Mouse (Mus musculus) naive thymus-derived CD4-positive, alpha-beta T cell, adult 2 months (primary cell): ENCODE measurements at regions not wholly inside any gene's neighbourhood (a gene's known extent, or its start where the extent isn't known, plus 50 kb on each side); places are given as distances from the start of the nearest gene placed in this dataset.

Experiments used
- DNase-seq: peaks from one replicate; pipeline ENCODE4 v3.0.0-alpha.2; 2011; ENCODE audit warnings: low read depth

DNA sequence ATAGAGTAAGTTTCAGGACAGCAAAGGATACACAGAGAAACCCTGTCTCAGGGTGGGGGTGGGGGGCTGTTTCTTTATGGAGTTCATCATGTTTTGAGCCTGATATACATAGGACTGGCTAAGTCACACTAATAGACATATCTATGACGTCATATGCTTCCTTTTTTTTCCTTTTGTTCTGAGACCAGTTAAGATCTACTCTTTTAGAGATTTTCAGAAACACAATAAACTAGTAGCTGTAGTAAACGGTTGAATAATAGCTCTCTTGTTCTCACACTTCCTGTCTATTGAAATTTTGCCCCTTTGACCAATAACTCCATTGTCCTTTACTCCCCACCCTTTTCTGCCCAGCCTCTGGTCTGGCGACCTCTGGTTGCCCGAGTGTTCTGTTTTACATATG, 382.6 kb upstream of the Jarid2 start:
- no peak for DNase-seq

DNA sequence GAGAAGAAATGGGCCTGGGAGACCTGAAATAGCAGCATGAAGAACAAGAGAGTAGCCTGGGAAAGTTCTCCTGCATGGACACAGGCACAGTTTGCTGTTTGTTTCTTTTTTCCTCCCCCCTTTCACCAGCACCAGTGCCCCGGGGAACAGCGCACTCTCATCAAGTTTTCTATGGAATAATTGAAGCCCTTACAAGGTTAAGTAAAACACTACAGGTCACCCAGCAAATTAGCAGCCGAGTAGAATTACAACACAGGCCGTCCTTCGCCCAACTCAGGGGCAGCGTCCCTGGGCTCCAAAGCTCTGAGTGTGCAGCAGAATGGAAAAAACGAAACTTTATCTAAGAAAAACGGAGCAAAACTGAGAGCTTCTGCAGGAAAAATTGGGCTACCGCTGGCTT, 381.6 kb upstream of the Jarid2 start:
- DNase-seq: no peak

DNA sequence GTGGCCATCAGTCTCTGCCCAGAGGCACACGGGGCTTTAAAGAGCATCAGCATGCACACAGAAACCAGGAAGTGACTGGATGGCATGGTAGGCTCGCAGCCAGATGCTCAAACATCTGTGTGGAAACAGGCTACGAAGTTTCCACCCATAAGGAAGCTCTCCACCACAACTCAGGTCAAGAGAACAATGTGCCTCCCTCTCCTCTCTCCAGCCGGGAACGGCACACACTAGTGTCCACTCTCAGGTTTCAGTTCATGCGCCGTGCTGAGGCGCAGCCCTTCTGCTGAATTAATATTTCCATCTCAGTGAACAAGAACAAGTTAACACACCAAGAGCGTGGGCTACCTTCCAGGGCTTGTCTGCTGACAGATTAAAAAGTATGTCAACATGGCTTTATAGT, 375.4 kb upstream of the Jarid2 start:
- DNase-seq: no peak

DNA sequence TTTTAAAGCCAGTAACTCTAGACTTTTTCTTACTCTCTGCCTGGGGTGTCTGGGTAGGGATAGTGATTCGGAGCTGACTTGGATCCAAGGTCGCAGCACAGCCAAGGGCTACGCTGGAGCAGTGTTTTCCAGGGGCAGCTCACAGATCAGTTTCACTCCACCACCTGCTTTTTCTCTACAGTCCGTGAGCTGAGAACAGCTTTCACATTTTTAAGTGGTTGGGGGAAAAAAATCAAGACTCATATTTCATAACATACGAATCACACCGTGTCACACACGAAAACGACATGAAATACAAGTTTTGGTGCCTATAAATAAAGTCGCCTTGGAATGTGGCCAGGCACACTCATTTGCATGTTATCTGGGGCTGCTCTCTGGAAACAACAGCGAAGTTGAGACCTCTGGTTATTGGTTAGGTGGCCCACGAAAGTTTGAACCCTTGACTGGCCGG, 373.5 kb upstream of the Jarid2 start:
- no peak for DNase-seq

DNA sequence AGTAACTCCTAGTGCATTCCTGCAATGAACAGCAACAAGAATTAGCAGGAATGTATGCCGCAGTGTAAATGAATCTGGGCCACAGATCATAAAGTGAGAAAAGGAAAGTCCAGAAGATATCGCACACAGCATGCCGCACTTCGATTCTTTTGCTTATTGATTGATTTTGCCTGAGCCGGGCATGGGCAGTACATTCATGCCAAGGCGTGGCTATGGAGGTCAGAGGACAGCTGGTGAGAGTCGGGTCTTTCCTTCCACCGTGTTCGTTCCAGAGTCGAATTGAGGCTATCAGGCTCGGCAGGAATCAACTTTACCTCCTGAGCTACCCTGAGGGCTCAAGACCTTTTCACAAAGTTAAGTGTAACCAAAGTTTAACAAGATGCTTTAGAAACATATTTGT, 372.3 kb upstream of the Jarid2 start:
- no peak for DNase-seq

DNA sequence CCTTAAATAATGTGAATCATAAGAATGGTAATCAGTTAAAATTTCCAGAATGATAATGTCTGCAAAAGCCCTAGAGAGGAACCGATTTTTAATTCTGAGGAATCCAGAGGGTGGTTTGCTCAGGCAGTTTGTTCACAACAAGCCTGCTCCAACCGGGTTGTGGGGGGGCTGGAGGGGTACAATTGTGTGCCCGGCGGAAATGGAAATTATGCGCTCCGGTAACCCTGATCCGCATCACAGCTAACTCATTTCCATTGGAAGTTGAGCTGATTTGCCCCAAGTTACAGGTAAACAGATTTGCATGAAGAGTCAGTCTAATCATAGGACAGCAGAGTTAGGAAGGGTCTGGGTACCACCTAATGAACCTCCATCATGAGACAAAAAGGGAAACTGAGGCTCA, 369.9 kb upstream of the Jarid2 start:
- no peak for DNase-seq

DNA sequence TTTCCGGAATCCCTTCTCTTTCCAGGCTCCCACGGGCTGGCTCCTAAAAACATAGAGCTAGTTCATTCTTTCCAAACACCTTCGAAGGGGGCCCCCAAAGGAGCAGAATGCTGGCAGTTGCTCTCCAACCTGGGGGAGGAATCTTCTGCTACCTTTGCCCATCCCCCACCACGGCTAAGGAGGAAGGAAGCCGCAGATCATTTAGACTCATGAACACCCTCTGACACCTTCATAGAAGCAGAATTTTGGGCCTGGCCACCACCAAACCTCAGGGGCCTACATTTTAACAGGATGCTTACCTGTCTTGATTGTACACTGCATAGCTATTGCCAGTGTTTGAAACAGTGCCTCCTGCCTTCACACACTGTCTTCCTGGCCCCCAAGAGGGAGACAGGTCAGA, 369.3 kb upstream of the Jarid2 start:
- peak; percentile 45 for DNase-seq

DNA sequence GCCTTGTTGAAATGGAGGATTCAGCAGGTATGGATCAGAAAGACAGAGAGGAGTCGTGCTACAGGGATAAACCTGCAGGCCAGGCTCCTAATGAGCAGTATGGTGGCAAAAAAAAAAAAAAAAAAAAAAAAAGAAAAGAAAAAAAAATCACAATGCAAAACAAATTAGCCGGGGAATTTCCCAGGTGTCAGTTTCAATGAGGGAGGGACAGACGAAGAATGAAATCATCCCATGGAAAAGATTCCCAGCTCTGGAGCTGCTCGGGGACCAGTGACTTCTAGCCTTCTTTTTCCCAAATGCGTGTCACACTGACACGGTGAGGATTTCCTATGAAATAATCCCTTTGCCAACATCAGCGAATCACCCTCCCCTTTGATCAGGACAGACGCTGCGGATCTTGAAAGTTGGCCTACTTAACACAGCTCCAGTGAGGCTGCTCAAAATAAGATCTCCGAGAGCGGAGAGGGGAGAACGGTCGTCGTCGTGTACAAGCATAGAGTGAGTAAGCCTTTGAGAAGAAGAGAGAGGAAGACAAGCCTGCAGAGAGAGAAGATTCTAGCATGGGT, 368.5 kb upstream of the Jarid2 start:
- no peak for DNase-seq

DNA sequence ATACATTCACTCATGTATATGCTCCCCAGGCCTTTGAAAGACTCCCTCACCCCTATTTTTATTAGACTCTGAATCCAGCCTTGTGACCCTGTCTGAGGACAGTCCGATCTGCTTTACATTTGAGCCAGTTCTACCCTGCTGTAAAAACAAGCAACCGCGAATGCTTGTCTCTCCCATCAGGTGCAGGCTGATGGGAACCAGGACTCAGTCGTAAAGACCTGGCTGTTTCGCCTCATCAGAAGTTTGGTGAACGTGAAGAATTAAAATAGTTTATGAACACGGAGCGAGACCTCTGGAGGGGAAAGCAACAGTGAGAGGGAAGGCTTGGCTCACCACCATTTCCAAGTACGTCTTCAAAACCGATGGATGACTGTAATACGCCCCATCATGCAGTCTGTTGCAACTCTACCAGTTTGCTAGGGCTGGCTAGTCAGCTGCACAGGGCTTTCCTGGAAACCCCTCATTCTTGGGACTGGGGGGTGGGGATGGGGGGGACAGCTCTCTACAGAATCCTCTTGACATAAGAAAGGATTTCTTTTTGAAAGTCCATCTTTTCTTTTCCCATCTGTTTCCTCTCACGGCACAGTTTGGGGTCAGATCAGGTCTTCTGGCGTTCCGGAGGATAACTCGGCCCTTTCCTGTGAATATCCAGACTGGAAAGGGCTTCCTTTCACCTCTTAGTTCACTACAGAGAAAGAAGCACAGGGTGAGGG, 366.8 kb upstream of the Jarid2 start:
- DNase-seq: no peak

DNA sequence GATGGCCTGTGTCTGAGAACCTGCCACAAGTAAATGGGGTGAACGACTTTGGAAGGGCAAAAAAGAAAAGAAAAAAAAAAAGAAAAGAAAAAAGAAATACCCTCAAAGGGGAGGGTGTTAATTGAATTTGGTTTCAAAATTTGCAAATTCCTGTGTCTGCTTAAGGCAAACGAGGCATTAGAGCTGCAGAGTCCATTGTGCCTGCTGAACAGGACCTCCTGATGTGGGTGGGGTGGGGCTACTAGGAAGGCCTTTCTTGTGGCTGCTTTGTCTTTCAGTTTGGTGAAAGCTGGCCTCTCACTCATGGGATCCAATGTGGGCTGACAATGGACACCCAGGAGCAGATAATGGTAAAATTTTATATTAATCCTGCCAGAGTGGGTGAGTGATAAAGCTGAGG, 366.3 kb upstream of the Jarid2 start:
- no peak for DNase-seq

DNA sequence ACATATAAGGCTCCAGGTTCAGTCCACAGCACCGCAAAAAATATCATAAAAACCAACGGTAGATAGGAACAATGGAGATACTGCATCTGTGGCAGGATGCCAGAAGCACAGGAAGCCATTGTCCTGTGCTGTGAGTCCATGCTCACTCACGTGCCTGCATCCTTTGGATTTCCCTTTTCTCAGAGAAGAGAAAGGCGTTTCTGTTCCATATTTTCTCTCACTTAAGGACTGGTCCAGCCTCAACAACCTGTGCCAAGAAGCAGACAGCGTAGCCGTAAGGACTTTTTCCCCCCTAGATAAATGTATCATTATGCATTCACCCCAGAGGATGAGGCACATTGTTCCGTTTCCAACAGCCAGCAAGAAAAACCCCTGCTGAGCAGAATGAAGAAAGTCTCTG, 360.0 kb upstream of the Jarid2 start:
- no peak for DNase-seq

DNA sequence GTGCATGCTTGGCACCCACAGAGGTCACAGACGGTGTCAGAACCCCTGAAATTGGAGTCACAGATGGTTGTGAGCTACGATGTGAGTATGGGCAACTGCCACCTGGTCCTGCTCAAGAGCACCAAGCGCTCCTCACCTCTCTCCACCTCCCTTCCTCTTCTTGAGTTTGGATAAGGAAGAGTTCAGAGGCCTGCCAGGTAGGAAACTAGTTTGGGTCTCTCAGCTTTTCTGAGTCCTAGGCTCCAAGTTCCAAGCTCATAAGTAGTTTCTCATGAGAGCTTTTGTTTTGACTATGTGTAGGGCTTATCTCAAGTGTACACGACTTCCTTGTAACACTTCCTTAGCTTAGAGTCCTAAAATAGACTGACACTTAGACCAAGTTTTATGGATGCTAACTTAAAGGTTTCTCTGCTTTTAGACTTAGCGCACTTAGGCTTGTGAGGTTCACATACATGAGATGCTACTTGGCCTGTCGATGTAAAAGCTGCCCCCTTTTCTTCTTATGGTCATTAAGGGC, 356.9 kb upstream of the Jarid2 start:
- DNase-seq: no peak

DNA sequence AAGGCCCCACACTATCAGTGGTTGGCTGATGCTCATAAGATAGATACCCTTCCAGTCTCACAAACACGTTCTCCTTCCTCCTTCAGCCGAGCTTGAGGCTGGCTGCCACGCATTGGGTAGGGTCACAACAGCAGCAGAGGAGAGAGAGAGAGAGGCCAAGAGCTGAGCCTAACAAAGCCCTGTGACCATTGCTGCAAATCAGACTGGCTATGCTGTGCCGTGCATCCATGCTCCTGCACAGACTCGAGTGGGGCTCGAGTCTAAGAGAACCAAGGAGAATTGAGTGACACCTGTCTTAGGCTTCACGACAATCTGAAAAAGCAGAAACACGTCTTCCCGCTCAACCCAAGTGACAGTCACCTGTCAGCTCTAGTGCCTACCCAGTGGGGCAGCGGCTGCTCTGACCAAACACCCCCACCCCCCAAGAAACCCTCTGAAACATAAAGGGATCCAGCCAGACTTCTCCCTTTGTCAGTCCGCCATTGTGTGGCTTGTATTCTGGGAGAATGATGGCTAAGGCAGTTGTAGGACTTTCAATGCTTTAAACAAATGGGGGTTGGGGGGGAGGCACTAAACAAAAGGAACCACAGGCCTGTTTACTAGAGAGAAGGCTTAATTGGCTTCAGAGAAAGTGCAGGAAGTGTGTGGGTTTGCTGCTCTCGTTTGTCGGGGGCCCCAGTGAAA, 353.7 kb upstream of the Jarid2 start:
- peak; percentile 42 for DNase-seq

DNA sequence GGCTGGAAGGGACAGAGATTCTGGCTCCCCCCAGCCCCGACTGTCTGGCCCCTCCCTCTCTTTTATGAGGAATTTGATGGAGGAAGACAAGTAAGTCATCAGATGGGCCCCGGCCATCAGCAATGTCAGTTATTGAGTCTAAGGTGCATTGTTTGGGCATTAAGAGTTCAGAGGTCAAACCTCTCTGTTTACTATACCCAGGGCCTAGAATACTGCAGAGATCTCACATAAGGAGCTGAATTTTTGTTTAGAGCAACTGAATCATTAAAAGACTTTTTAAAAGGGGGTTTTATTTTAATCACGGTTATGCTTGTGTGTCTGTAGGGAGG, 353.1 kb upstream of the Jarid2 start:
- DNase-seq: no peak

DNA sequence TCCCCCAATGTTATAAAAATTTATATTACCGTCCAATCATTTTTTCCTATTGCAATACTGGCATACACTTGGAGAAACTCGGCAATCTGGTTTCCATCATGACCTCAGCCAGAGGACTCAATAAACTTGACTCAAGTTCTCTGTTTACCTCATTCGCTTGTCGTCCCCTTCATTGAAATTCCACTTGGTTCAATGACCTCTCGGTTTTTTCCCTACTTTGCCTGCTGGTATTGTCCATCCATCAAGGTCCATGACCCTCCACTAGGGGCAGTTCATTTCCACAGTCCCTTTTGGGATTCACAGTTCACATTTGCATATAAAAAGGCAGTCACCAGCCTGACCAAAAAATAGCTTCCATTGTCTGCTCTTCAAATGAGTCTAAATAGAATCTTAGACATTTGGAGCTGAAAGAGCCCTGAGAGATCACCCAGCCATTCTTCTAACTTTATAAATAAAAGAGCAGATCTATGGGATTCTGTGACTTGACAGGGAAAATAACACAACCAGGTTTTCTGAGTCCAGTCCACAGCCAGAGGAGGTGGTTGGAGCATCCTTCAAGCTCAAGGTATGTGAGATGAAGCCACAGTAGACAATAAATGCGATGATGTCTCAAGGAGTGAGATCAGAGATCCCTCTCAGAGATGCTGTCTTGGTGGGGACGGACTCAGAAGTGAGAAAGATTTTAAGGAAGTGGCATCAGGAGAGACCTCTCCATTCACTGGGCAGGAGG, 347.4 kb upstream of the Jarid2 start:
- no peak for DNase-seq

DNA sequence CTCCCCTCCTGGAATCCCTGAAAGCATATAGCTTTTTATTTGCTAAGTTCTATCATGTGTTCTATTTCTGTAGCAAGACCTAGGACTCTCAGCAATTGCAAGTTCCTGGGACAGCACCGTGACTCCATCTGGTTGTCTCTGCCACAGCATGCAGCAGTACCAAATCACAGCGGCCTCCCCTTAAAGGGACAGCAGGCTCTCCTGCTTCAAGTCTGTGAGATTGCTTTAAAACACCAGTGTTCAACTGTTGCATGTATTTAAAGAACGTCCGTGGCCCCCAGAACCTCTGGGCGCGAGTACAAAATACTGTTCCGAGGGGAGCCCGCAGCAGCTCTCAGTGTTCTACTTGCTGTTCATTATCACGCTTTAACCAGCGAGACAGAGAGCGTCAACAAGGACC, 346.0 kb upstream of the Jarid2 start:
- no peak for DNase-seq

DNA sequence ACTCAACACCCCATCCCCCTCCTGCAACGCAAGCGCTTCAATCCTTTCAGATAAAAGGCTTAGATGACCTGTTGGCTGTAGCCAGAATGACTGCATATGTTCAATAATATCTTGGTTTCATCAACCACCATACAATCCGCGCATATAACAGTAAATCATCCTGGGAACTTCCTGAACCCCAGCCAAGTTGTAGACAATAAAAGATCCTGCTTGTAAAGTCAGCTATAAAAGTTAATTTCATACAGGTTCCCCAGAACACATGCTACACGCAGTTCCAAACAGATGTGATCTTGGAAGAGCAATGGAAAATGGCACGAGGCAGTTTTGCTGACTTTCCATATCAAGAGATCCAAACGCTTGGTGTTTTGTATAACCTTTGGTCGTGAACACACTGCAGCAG, 342.5 kb upstream of the Jarid2 start:
- DNase-seq: no peak

DNA sequence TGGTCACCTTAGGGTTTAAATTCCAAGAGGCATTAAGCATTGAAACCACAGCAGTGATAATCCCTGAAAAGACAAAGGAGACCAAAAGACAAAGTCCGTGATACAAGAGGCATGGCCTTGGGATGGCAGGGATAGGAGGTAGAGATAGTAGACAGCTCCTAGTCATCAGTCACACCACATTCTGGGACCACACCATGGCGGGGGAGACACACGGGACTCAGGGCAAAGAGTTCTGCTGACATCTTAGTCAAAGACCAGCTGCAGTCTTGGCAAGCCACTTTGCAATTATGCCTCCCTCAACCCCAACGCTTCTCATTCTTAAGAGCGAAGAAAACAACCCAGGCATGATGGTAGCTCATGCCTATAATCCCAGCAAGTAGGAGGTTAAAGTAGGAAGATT, 339.6 kb upstream of the Jarid2 start:
- DNase-seq: no peak

DNA sequence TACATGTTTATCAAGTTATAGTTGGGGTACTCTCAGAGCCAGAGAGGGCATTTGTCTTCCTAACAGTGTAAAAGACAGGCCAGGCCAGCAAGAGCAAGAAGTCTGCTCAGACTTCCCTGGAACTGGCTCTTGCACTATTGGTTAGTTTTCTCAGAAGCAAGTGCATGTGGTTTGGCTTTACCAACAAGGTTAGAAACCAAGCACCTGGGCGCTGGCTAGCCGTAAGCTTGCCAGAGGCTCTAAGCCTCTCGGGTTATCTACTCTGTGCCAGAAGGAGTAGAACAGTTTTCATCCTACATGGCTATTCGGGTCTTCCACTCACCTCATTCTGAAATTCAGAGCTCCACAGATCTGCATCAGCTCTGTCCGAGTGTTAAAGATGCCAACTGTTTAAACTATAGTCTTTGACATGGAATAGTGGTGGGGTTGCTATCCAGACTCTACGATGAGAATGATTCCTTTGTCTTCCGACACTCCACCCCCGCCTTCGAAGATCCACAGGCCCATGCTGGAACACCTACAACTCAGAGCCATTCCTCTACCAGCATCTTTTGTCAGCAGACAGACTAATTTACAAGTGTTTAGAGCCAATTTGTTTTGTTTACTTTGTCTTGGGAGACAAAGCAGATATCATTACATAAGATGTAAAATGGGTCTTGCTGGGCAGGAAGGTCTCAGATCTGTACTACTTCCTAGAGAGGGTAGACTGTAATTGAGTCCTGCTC, 338.4 kb upstream of the Jarid2 start:
- no peak for DNase-seq

DNA sequence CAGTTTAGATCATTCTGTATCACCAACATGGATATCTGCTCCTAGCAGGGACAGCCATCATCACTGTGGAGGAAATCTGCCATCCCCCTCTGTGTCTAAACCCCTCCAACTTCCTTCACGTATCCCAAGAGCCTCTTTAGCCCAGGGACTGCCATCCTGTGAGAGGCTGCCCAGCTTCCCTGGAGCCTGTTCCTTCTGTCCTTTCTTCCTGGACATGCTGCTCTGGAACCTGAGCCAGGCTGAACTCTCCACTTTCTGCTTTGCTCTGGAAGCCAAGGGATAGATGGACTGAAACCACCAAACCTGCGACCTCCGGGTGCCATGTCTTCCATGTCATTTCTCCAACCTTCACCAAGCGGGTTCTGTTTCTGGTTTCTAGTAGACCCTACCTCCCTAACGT, 335.3 kb upstream of the Jarid2 start:
- DNase-seq: no peak

DNA sequence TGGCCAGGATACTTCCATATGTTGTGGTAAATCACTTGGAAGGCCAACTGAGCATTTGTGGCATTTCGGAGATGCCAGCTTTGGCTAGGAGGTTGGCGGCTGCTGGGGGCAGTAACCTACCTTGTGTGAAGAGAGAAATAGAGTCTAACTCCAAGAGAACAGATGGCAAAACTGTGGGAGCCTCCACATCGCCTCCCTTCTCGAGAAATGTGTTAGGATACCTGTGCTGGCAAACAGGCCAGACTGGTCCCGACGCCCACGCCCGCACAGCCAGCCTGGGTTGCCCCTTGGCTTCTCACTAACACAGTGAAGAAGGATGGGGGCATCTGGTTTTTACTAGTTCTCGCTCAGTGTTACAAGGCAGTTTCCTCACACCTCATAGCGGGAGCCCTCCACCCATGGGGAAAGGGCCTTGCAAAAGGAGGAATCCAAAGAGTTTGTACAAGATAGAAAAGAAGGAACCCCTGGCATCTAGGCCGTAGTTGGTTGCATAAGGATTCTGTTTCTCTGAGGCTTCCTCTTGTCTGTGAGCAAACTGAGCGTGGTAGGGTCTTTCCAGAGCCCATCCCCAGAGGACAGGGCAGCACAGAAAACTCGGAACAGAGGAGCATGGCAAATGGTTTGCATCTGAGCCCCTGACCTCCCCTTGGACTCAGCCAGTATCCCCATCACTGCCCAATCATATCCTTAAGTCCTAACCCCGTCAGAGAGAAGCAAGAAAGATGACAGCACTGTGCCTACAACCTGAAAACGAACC, 330.5 kb upstream of the Jarid2 start:
- no peak for DNase-seq

DNA sequence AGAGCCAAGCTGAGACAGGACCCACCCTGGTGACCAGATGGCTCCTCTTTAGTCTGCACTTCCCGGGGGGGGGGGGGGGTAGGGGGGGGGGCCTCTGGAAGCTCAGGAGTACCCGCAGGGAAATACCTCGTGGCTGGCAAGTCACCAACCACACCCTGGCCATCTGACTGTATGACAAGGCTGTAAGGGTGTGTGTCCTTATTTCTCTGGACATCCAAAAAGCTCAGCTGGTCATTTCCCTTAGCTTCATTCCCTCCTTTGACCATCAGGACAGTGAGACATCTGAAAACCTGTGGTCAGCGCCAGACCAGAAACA, 329.9 kb upstream of the Jarid2 start:
- DNase-seq: no peak
